Mouse (Mus musculus): ENCODE measurements around the gene Vasp. TPM values are rescaled to one million over a fixed set of nuclear protein-coding genes. Genes with fewer than 3 reads are reported as not detected.

Vasp gene
- polyA plus RNA-seq, 1 experiment: 187 TPM

DNA sequence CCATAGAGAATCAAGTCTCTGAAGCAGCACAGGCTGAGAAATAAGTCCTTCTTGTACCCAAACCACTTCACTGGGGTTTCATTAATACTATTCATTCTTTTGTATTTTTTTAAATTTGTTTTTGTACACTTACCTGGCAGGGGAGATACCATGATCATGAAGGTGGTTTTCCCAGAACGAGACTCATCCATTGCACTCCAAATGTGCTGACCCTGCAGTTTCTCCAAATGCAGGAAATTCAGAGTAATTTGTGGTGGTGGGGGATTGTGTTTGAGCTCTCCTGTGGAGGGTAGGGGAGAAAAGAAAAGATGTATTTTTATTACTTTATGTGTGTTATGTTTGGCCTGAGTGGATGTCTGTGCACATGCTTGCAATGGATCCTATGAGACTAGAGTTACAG lies 29.6 kb downstream of the Vasp start:
- TF ChIP-seq POLR2A (IDR thresholded peaks at IDR 0.05; ENCODE audit: borderline replicate concordance, low read depth, low read length) (no peak), CTCF (IDR thresholded peaks at IDR 0.05; ENCODE audit: low read depth, low read length) (no peak)
- no peak overlapping the region for H3K27ac ChIP-seq (ENCODE audit: insufficient read depth, low read depth, low read length)
- H3K4me1 ChIP-seq (ENCODE audit: control insufficient read depth, insufficient read depth, low read length): peaks cover 8% of the 10 kb centered on the region
- no peak overlapping the region for H3K4me3 ChIP-seq (ENCODE audit: insufficient read depth, low read length)

DNA sequence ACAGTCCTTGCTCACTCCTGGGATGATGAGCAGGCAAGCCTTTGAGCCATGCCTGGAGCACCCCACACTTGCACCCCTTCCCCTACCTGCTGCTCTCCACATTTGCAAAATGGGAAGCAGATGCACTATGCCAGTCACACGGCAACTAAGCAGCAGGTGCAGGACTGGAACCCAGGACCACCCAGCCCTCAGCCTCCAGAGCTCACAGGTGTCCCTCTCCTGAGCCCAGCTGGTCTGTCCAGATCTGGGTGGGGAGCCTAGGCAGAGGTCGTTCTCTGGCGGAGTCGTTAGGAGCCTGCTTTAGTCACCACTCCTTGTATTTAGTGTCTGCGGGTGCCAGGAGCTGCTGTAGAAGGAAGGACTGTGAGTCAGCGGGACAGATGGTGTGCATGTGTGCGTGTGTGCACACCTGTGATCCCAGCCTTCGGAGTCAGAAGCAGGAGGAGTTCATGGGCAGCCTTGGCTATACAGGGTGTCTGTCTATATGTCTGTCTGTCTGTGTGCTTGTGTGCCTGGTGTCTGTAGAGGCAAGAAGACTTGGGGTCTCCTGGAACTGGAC lies 30.6 kb downstream of the Vasp start:
- Histone ChIP-seq H3K4me3 (ENCODE audit: insufficient read depth, low read length) (no peak overlapping the region), H3K4me1 (ENCODE audit: control insufficient read depth, insufficient read depth, low read length) (peaks cover 9% of the 10 kb centered on the region), H3K27ac (ENCODE audit: insufficient read depth, low read depth, low read length) (no peak overlapping the region)
- TF ChIP-seq CTCF (IDR thresholded peaks at IDR 0.05; ENCODE audit: low read depth, low read length) (no peak), POLR2A (IDR thresholded peaks at IDR 0.05; ENCODE audit: borderline replicate concordance, low read depth, low read length) (no peak)

DNA sequence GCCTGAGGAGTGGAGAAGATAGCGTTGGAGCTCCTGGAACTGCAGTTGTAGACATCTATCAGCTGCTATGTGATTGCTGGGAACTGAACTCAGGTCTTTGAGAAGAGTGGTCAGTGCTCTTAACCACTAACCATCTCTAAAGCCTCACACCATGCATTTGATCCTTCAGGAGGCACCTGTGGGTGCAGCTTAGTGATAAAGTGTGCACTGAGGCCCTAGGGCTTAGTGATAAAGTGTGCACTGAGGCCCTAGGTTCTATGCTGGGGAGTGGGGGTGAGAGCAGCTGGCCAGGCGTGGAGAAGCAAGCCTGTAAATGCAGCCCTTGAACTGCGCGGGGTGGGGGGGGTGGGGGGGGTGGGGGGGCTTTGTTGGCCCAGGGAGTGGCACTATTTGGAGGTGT lies 31.6 kb downstream of the Vasp start:
- TF ChIP-seq POLR2A (IDR thresholded peaks at IDR 0.05; ENCODE audit: borderline replicate concordance, low read depth, low read length) (no peak), CTCF (IDR thresholded peaks at IDR 0.05; ENCODE audit: low read depth, low read length) (no peak)
- Histone ChIP-seq H3K4me1 (ENCODE audit: control insufficient read depth, insufficient read depth, low read length) (peaks cover 17% of the 10 kb centered on the region), H3K4me3 (ENCODE audit: insufficient read depth, low read length) (no peak overlapping the region), H3K27ac (ENCODE audit: insufficient read depth, low read depth, low read length) (no peak overlapping the region)

DNA sequence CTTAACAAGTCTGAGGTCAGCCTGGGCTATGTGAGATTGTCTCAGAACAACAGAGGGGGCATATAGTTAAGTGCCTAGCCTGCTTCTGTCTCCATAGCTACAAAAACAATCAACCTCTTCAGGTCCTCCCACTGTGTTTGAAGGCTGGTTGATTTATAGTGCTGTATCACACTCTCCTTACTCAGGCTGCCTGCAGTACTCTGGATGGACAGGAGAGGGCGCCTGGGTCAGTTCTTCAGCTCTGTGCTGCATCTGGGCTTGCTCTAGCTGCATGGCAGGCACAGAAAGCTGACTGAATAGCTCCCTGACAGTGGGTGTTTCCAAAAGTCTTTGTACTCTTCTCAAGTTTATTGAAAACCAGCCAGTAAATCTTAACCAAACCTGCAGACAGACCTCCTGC lies 32.2 kb downstream of the Vasp start:
- Histone ChIP-seq H3K4me3 (ENCODE audit: insufficient read depth, low read length) (no peak overlapping the region), H3K27ac (ENCODE audit: insufficient read depth, low read depth, low read length) (no peak overlapping the region), H3K4me1 (ENCODE audit: control insufficient read depth, insufficient read depth, low read length) (peaks cover 22% of the 10 kb centered on the region)
- peak; percentile 95 for TF ChIP-seq CTCF (IDR thresholded peaks at IDR 0.05; ENCODE audit: low read depth, low read length)
- no peak for TF ChIP-seq POLR2A (IDR thresholded peaks at IDR 0.05; ENCODE audit: borderline replicate concordance, low read depth, low read length)

DNA sequence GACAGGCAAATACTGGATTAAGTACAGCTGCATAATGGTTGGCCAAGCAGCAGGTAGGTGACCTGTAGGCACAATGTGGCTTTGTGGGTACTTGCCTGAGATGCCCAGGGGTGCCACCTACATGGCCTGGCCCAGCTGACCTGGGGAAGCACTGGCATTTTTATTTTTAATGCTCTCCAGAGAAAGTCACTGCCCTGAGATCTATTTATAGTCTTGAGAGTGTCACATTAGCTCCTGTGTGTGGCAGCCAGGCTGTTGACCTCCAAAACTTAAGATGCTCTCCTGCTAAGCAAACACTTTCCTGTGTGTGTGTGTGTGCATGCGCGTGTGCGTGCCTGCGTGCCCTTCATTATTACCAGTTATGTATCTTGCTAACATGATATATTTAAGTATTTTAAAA lies 33.3 kb downstream of the Vasp start:
- H3K4me3 ChIP-seq (ENCODE audit: insufficient read depth, low read length): no peak overlapping the region
- H3K4me1 ChIP-seq (ENCODE audit: control insufficient read depth, insufficient read depth, low read length): peaks cover 22% of the 10 kb centered on the region
- no peak for TF ChIP-seq CTCF (IDR thresholded peaks at IDR 0.05; ENCODE audit: low read depth, low read length)
- no peak overlapping the region for H3K27ac ChIP-seq (ENCODE audit: insufficient read depth, low read depth, low read length)

DNA sequence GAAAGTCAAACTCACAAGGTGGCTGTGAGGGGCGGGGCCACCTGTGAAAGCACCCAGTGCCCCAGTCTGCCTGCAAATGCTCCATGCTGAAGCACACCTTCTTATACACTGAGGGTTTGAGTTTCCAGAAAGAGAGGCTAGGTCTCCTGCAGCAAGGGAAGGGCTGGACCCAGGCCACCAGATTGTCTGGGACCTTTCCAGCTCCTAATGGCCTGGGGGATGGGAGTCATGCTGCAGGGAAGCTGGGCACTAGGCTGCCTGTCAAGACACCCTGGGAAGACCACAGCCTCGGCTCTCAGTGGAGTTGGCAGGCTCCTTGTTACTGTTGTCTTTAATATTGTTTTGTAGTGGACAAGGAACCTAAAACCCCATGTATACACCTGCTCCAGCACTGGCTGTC lies 35.2 kb downstream of the Vasp start:
- H3K4me3 ChIP-seq (ENCODE audit: insufficient read depth, low read length): no peak overlapping the region
- no peak overlapping the region for H3K27ac ChIP-seq (ENCODE audit: insufficient read depth, low read depth, low read length)
- TF ChIP-seq POLR2A (IDR thresholded peaks at IDR 0.05; ENCODE audit: borderline replicate concordance, low read depth, low read length) (no peak), CTCF (IDR thresholded peaks at IDR 0.05; ENCODE audit: low read depth, low read length) (no peak)
- H3K4me1 ChIP-seq (ENCODE audit: control insufficient read depth, insufficient read depth, low read length): peaks cover 27% of the 10 kb centered on the region

DNA sequence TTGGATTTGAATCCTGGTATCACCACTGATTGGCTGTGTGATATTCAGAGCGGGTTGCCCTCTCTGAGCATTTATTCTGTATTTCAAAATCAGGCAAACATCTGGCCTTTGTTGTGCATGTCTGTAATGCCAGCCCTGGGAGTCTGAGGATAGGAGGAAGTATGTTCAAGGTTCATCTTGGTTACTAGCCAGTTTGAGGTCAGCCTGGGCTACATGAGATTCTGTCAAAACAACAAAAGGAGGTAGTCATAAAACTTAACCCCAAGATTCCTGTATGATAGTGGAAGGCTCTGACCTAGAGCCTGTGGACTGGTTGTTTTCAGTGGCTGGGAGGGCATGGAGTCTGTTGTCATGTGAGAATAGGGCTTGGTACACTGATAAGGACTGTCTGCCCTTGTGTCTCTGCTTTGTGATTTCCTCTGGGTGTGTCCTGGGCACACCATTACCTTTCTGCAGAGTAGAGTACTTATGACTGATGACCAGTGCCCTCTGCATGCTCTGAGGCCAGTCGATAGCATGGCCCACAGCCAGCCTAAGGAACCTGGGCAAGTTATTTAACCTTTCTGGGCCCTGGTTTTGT lies 36.4 kb downstream of the Vasp start:
- H3K4me3 ChIP-seq (ENCODE audit: insufficient read depth, low read length): no peak overlapping the region
- peaks cover 30% of the 10 kb centered on the region for H3K4me1 ChIP-seq (ENCODE audit: control insufficient read depth, insufficient read depth, low read length)

DNA sequence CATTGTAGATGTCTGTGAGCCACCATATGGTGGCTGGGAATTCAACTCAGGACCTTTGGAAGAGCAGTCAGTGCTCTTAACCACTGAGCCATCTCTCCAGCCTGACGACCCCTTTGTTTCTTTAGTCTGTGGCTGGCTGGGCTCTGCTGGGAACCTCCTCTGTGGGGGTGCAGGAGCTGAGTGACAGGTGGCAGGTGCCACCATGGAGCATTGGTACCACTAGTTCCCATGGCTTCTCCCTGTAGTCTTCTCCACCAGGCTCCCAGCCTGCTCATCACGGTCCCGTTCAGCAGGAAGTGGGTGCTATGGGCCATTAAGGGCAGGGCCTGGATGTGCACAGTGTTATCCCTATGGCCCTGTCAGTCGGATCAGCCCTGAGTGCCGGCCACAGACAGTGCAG lies 37.0 kb downstream of the Vasp start:
- Histone ChIP-seq H3K27ac (ENCODE audit: insufficient read depth, low read depth, low read length) (peak overlapping the region; percentile 7; the same call in 1 of the 2 replicates), H3K4me3 (ENCODE audit: insufficient read depth, low read length) (no peak overlapping the region), H3K4me1 (ENCODE audit: control insufficient read depth, insufficient read depth, low read length) (peaks cover 33% of the 10 kb centered on the region)
- no peak for TF ChIP-seq POLR2A (IDR thresholded peaks at IDR 0.05; ENCODE audit: borderline replicate concordance, low read depth, low read length)
- TF ChIP-seq CTCF (IDR thresholded peaks at IDR 0.05; ENCODE audit: low read depth, low read length): no peak

More for the DNA sequence above, 36.4 kb downstream of the Vasp start:
- H3K27ac ChIP-seq (ENCODE audit: insufficient read depth, low read depth, low read length): peak overlapping the region; percentile 7; the same call in 1 of the 2 replicates
- TF ChIP-seq POLR2A (IDR thresholded peaks at IDR 0.05; ENCODE audit: borderline replicate concordance, low read depth, low read length): no peak
- no peak for TF ChIP-seq CTCF (IDR thresholded peaks at IDR 0.05; ENCODE audit: low read depth, low read length)

DNA sequence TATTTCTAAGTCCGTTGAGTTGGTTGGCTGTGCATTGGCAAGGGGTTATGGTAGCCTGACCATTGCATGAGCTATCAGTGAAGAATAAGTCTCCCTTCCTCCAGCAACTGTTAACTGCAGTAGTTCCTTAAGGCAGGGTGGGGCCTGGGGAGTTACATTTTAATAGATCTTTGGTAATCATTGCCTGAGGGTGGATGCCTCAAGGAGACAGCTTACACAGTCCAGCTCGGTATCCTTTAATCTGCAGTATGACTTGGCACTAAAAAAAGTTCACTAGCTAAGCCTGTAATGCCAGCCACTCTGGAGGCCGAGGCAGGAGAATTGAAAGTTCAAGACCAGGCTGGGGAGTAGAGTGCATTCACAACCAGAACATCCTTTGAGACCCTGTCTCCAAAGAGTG lies 39.8 kb downstream of the Vasp start:
- H3K27ac ChIP-seq (ENCODE audit: insufficient read depth, low read depth, low read length): no peak overlapping the region
- H3K4me1 ChIP-seq (ENCODE audit: control insufficient read depth, insufficient read depth, low read length): peaks cover 32% of the 10 kb centered on the region
- no peak for TF ChIP-seq CTCF (IDR thresholded peaks at IDR 0.05; ENCODE audit: low read depth, low read length)
- TF ChIP-seq POLR2A (IDR thresholded peaks at IDR 0.05; ENCODE audit: borderline replicate concordance, low read depth, low read length): no peak

DNA sequence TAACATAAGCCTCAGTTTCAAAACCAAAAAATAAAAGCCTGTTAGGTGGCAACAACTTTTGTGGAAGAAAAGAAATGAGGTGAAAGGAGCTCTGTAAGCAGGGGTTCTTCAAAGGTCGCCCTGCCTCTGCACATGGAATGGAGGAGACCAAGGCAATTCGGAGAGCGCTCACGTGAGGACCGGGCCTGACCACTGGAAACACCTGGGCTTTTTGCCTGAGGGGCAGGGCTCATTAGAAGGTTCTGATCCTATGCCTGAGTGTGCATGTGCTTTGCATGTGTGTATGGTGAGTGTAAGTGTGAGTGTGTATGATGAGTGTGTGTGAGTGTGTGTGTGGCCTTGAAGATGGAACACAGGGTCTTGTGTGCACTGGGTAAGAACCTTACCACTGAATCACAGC lies 40.7 kb downstream of the Vasp start:
- peaks cover 32% of the 10 kb centered on the region for H3K4me1 ChIP-seq (ENCODE audit: control insufficient read depth, insufficient read depth, low read length)
- no peak overlapping the region for H3K27ac ChIP-seq (ENCODE audit: insufficient read depth, low read depth, low read length)
- H3K4me3 ChIP-seq (ENCODE audit: insufficient read depth, low read length): no peak overlapping the region
- TF ChIP-seq POLR2A (IDR thresholded peaks at IDR 0.05; ENCODE audit: borderline replicate concordance, low read depth, low read length) (no peak), CTCF (IDR thresholded peaks at IDR 0.05; ENCODE audit: low read depth, low read length) (no peak)

More for the DNA sequence above, 39.8 kb downstream of the Vasp start:
- H3K4me3 ChIP-seq (ENCODE audit: insufficient read depth, low read length): no peak overlapping the region

Data from bone marrow macrophage, adult 2 months (primary cell).